Mouse (Mus musculus): ENCODE measurements at regions not wholly inside any gene's neighbourhood (a gene's known extent, or its start where the extent isn't known, plus 50 kb on each side); places are given as distances from the start of the nearest gene placed in this dataset.
"Not testable (repeated sequence)": the region's sequence is repeated elsewhere in the genome, so short reads cannot be mapped to it uniquely, and the experiment has no call there.

DNA sequence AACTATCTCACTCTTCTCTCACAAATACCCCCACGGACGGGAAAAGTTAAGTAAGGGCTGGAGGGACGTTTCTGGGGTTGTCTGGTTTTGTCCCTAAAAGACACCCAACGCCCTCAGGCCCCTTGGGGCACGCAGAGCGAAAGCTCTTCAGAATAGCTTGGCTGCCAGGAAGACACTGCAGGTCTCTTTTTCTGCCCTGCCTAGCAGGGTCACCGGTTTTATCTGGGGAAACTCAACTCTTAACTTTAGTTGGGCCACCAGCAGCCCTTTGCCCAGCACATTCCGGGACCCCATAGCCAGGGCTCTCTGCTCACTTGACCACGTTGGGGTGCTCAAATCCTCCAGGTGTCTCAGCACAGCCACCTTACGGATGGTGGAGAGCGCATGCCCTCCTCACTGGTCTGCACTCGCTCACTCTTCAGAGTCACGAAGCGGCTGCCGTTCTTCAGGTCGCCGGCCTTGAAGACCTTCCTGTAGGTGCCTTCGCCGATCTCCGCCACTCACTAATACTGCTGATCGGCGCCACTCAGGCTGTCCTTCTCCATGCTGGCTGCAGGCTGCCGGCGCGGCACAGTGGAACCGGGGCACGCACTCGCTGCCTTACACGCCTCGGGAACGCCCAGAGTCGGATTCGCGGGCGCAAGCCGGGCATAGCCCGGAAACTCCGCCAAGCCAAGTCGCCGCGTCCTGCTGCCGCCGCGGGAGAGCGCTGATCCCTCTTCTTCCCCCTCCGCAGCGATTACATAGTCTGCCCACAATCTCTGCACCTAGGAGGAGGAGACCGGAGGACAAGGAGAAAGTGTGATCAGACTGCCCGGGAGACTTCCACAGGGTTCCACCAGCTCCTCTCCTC lies 83.0 kb downstream of the Ulbp1 start:
- no peak for DNase-seq (ENCODE audit: low spot score)

DNA sequence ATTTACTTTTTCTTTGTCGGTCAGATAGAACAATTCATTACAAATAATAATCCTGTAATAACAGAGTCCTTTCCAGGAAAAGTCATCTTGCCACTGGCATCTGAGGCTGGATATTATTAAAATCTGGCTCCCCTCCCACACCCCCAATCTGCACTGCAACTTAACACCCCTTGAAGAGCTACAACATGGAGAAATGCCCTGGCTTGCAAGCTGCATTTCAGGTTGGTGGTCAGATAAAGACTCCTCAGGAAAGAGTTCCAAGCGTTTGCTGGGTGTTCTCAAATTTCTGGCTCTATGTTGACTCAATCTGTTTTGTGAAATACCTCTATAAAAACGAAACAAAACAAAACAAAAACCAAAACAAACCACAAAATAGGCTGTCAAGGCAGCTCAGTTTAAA lies 114.6 kb downstream of the Ulbp1 start:
- intact Hi-C loops (cut with DNase I); DNase-seq (ENCODE audit: low spot score): not testable (repeated sequence)

More for the DNA sequence above, 83.0 kb downstream of the Ulbp1 start:
- intact Hi-C loops (cut with DNase I): no loop called here

DNA sequence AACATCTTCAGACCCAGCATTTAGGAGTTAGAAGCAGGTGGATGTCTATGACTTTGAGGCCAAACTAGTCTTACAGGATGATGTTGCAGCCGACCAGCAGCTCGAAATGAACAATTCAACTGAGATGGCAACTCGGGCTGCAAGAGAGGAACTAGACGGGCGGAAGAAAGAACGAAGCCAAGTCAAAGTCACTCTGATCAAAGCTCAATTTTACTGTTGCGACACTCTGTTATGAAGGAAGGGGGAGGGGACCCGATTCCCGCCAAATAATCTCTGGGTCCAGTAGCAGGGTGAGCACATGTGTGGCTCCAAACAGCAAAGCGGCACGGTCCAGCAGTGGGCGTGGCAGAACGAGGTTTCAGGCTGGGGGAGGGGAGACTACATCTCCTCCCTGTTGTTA lies 129.1 kb downstream of the Ulbp1 start:
- intact Hi-C loops (cut with DNase I): not testable (repeated sequence)

DNA sequence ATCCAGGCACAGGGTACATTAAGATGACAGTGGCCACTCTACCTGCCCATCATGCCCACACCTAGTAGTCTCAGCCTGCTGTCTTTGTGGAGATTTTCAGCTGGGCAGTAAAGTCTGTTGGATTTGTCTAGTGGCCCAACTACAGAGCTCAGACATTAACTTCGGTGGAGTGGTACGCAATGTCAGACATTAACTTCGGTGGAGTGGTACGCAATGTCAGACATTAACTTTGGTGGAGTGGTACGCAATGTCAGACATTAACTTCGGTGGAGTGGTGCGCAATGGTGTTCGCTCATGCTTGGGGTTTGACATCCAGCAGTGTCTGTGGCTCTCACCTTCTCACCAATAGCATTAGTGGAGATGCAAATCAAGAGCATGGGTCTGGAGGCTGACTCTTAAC lies 129.7 kb downstream of the Ulbp1 start:
- intact Hi-C loops (cut with DNase I); DNase-seq (ENCODE audit: low spot score): not testable (repeated sequence)

More for the DNA sequence above, 129.1 kb downstream of the Ulbp1 start:
- not testable (repeated sequence) for DNase-seq (ENCODE audit: low spot score)

DNA sequence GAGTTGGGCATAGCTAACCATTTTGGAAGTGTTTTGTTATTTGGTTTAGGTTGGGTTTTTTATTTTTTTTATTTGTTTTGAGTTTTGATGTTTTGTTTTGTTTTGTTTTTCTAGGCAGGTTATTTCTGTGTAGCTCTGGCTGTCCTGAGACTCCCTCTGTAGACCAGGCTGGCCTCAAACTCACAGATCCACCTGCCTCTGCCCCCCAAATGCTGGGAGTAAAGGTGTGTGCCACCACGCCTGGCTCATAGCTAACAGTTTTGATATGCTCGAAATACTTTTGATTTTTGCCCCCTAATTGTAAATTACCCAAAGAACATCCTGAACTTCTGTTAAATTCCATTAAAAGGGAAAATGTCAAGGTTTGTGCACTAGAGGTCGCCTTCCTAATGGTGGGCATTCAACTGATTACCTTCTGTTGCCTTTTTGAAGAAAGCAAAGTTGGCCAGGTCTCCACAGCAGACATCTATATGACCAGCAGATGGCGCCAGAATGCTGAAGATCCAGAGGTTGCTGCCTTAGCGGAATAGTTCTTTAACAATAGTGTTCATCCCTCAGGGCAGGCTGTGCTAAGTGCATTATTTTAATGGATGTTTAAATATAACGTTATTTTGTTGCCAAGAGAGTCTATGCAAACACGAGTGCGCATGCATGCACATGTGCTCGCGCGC lies 121.2 kb upstream of the Cnksr3 start:
- intact Hi-C loops (cut with DNase I): loop anchor here (2.0 kb wide), 1 partner anchor 268 kb away; no protein-coding TSS in a partner anchor
- DNase-seq (ENCODE audit: low spot score): peak; percentile 12

DNA sequence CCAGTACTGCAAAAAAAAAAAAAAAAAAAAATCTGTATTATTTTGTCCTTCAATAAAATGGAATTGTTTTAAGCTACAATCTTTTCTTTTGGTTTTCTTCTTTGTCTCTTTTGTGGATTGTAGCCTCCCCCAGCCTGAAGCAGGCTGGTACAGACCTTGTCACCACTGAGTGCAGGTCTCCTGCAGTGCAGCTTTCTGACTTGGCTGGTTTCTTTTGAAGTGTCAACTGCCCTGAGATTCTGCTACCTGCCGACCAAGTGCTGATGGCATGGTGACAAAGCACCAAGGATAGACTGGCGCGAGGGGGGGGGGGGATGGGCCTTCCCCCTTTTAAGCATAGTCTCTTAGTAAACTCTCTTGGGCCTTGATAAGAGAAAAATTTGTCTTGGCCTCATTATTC lies 116.2 kb upstream of the Cnksr3 start:
- DNase-seq (ENCODE audit: low spot score): no peak
- intact Hi-C loops (cut with DNase I): no loop called here

DNA sequence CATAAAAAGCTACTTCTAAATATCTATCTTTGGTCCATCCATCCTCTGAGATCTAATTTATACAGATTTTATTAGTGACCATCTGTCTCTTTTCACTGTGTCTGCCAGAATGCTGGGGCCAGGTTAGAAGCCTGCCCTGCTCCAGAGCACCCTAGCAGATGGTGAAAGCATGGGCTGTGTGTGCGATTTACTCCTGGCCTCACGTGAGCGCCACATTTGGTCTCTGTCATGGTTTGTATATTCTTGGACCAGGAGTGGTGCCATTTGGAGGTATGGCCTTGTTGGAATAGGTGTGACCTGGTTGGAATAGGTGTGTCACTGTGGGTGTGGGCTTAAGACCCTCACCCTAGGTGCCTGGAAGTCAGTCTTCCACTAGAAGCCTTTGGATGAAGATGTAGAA lies 115.0 kb upstream of the Cnksr3 start:
- intact Hi-C loops (cut with DNase I); DNase-seq (ENCODE audit: low spot score): not testable (repeated sequence)

DNA sequence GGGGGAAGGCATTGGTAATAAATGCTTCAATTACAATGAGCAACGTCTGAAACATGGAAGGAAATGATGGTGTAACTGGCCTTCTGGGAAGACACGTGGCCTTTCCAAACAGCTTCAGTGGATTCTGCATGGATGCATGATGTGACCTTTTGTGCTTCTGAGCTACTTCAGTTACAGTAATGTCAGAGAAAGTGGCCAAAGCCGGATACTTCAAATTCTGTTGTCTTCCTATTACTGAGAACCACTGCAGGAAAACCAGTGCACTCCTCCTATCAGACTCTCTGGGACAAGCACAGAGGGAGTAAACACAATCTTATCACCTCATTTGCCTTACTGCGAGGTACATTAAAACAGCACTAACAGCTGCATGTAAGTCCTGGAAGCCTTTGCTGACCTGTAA lies 113.0 kb upstream of the Cnksr3 start:
- intact Hi-C loops (cut with DNase I): no loop called here
- no peak for DNase-seq (ENCODE audit: low spot score)

DNA sequence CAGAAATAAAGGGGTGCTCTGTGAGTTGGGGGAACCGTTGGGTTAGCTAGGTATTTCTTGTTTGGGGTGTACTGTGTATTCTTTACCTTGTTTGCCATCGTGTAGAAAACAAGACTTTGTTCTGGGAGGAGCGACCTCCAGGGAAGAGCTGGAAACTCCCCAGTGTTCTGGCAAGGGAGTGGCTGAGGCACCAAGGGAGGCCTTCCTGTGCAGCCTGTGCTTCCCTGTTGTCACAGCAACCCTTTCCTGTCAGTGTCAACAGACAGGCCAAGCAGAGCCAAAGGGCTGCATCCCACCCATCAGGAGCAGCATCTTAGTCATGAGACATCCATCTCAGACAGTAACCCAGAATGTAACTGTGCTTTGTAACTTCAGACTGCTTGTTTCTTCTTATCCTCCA lies 111.2 kb upstream of the Cnksr3 start:
- DNase-seq (ENCODE audit: low spot score): no peak
- intact Hi-C loops (cut with DNase I): loop anchor here (5.0 kb wide), 1 partner anchor 106 kb away; no protein-coding TSS in a partner anchor

DNA sequence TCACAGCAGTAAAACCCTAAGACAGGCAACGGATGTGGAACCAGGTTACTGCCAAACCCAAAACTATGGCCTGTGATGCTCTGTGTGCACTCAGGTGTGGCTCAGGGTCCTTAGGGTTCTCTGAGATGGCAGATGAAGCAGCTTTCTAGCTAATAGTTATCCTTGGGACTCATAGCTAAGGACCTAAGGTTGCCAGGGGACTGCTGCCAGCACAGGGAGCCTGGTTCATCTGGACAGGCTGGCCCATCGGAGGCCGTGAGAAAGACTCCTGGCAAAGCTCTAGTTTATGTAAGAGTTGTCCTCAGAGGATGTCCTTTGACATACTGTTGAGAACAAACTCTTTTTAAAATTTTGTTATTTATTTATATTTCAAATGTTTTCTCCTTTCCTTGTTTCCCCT lies 97.9 kb upstream of the Cnksr3 start:
- intact Hi-C loops (cut with DNase I): no loop called here
- no peak for DNase-seq (ENCODE audit: low spot score)

DNA sequence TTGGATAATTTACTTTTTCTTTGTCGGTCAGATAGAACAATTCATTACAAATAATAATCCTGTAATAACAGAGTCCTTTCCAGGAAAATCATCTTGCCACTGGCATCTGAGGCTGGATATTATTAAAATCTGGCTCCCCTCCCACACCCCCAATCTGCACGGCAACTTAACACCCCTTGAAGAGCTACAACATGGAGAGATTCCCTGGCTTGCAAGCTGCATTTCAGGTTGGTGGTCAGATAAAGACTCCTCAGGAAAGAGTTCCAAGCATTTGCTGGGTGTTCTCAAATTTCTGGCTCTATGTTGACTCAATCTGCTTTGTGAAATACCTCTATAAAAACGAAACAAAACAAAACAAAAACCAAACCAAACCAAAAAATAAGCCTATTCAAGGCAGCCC lies 93.8 kb upstream of the Cnksr3 start:
- DNase-seq (ENCODE audit: low spot score); intact Hi-C loops (cut with DNase I): not testable (repeated sequence)

DNA sequence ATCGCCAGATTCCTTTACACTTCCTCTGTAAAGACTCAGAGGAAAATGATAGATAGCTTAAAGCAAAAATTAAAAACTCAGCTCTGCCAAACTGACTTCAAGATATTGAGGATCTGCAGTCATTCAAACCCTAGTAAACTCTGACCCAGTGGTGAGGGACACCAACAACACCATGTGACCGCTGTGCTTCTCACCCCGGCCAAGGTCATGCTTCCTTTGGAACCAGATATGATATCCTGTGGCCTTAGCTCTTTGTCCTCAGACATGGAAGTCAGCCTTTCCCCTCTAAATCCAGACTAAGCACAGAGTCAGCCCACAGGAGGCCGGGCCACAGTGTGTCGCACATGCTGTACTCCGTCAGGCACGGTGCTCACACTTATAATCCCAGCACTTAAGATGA lies 86.3 kb upstream of the Cnksr3 start:
- no peak for DNase-seq (ENCODE audit: low spot score)
- intact Hi-C loops (cut with DNase I): no loop called here

DNA sequence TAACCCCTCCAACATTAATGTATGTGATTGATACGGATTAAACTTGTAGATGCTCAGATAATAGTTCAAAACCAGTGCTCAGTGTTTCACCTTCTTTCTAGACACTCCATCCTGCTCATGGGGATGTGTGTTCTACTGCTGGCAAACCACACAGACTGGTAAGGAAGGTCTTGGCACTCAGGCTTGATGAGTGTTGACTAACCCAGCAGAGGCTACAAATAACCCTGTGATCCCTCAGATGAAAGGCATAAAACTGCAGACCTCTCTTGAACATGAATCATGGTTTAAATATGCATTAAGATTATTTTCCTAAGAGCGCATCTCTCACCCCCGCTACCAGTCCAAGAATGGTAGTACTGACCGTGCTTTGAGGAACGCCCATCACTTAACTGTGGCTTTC lies 83.9 kb upstream of the Cnksr3 start:
- no peak for DNase-seq (ENCODE audit: low spot score)
- intact Hi-C loops (cut with DNase I): no loop called here

DNA sequence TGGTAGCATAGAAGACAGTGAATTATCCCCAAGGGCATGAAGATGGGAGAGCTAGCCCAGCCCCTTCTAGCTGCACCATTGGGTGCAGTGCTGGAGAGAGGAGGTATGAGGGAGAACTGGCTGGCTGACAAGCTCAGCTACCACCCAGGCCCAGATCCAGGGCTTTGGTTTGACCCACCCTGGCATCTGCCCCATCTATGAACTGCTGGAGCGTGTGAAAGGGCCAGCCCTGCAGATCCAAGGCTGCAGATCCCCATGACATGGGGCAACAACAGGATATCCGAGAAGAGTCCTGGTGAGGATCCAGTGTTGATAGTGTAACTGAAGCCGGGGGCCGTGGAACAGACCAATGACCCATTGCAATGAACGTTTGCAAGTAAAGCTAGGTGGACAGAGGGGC lies 81.2 kb upstream of the Cnksr3 start:
- no peak for DNase-seq (ENCODE audit: low spot score)
- intact Hi-C loops (cut with DNase I): no loop called here

DNA sequence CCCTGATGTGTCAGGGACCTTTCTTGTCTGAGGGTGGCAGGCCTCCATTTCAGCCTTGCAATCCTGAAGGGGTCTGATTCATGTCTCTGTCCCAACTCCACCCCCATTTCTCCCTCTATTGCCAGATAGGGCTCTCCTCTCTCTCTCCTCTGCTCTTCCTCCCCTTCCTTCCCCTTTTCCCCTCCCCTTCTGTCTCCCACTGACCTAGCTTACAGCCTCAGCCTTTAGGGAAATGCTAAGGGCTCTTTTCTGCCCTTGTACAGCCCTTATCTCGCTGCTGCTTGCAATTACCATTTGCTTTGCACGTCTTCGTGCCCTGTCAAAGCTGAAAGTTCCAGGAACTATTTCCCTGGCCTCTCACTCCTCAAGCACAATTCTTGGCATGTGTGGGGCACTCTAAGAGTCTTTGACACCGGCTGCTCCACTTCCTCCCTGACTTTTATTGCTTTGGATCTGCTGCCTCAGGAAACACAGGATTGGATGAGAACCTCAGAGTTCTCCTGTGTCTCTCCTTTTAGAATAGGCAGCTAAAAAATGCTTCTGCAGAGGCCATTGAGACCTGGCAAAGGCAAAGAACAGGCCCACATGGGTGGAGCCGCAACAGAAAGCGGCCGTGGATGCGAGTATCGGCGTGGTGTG lies 77.9 kb upstream of the Cnksr3 start:
- no peak for DNase-seq (ENCODE audit: low spot score)
- intact Hi-C loops (cut with DNase I): no loop called here

DNA sequence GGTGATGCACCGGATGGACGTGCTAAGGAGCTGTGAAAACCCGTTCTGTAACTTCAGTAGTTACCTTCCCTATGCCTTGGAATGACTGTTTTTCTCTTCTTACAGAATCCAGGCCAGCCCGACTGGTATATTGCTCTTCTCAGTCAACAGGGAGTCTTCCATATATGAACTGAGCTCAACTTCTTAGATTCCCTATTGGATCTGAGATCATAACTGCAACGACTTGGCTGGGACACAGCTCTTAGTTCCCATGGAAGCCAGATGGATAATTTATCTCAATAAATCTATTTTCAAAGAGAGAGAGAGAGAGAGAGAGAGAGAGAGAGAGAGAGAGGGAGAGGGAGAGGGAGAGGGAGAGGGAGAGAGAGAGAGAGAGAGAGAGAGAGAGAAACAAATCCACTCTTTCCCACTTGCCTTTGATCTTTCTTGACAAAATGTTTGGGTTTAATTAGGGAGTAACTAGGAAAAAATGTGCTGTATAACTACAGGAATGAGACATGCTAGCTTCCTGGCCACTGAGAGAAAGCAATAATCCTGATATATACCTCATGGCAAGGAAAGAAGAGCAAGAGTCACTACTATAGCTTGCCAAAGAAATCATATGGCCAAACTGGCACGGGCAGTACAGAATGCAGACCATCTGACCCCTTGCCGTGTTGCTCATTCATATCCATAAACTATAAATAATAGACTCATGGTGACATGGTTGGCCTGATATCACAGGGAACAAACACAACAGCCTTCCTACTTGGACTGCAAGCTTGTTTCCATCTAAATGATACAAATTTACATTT lies 73.3 kb upstream of the Cnksr3 start:
- intact Hi-C loops (cut with DNase I): no loop called here
- DNase-seq (ENCODE audit: low spot score): no peak

DNA sequence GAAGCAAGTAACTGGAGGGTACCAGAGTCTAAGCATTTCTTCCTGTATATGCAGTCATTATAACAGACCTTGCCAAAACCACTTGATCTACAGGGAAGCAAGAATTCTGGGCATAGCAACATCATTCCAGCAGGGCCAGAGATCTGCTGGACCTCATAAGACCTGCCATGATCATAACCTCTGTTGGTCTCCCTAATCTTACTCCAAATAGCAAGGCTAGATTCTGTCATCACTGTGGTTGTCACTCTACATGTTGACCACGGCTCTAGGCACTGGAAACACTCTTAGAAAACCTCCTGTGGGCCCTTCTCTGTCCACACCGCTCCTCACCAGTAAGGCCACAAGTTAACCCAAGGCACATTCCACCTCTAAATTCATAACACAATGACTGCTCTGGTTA lies 68.4 kb upstream of the Cnksr3 start:
- intact Hi-C loops (cut with DNase I): no loop called here
- DNase-seq (ENCODE audit: low spot score): no peak

DNA sequence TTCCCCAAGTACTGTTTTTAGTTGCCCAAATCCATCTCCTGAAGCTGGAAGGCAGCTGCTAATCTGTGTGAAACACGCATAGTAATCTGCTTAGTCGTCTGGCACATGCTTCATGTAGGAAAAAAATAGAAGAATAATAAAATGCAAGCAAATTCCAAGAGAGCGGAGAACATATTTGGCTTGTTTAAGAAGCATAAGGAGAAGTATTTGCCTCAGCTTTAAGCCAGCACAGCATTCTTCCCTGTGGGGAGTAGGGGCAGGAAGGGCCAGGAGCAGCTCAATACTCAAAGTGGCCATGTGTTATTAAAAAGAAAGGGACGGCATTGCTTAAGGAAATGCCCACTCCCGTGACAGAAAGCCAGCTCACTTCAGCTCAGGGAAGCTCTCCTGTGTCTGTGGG lies 66.8 kb upstream of the Cnksr3 start:
- no peak for DNase-seq (ENCODE audit: low spot score)

DNA sequence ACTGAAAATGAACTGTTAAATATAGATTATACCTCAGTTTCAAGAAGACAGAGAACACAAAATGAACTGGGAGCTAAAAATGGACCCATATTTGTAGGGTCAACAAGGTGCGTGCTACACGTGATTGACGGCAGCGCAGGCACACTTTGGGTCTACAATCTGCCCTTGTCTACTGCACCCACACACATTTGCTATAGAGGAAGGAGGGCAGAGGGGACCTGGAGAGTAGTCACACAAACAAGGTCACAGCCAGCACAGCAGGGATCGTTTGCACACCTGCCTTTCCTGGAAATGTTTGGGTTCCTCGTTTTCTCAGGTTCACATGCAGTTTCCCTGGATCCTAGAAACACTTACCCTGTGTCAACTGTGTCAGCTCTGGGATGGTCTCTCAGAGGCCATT lies 63.3 kb upstream of the Cnksr3 start:
- intact Hi-C loops (cut with DNase I): loop anchor here (5.0 kb wide), 1 partner anchor 63 kb away; the partner anchor contains the start of gene Cnksr3
- DNase-seq (ENCODE audit: low spot score): no peak

More for the DNA sequence above, 66.8 kb upstream of the Cnksr3 start:
- intact Hi-C loops (cut with DNase I): loop anchor here (5.0 kb wide), 1 partner anchor 67 kb away; the partner anchor contains the start of gene Cnksr3

DNA sequence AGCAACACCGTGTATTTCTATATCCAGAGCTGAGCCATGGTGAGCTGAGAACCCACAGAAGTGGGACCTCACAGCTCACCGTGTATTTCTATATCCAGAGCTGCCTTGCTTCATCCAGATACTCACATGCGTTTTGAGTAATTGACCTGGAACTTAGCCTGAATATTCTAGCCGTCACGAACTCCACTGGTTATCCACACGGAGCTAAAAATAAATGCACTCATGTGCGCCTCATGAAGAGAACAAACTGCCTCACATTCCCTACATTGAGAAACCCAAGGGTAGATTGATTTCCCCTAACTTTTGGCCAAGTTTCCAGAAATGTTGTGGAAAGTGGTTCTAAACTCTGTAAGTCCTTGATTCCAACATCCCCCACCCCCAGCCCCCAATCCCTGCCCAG lies 62.4 kb upstream of the Cnksr3 start:
- intact Hi-C loops (cut with DNase I): no loop called here
- DNase-seq (ENCODE audit: low spot score): no peak

All from heart, postnatal 25 days (tissue).